Mouse (Mus musculus) limb, embryonic 10.5 days (tissue): ENCODE data around the gene St6galnac3. TPM values are rescaled to one million over a fixed set of nuclear protein-coding genes. Genes with fewer than 3 reads are reported as not detected.

Experiments used
- DNase-seq: peaks from one replicate; pipeline ENCODE4 v3.0.0-alpha.2; 2017; ENCODE audit warnings: low spot score
- H3K27ac ChIP-seq: fragments of 300-500 bp; sonication (generic); 2 replicates; pipeline ENCODE4 v1.5.1; 2016; ENCODE audit warnings: mild to moderate bottlenecking
- H3K27me3 ChIP-seq: fragments of 300-500 bp; sonication (generic); 2 replicates; pipeline ENCODE4 v1.6.1; 2016; ENCODE audit warnings: low read depth, mild to moderate bottlenecking; ENCODE audit not compliant: poor library complexity, severe bottlenecking
- H3K36me3 ChIP-seq: fragments of 300-500 bp; sonication (generic); 2 replicates; pipeline ENCODE4 v1.6.1; 2016; ENCODE audit warnings: mild to moderate bottlenecking, moderate library complexity
- H3K4me1 ChIP-seq: fragments of 300-500 bp; sonication (generic); 2 replicates; pipeline ENCODE4 v1.6.1; 2016
- H3K4me3 ChIP-seq: fragments of 300-500 bp; sonication (generic); 2 replicates; pipeline ENCODE4 v1.5.1; 2016; ENCODE audit warnings: mild to moderate bottlenecking, moderate library complexity
- H3K9me3 ChIP-seq: fragments of 300-500 bp; sonication (generic); replicated peaks from 2 replicates; pipeline ENCODE4 v1.6.1; 2016; ENCODE audit warnings: mild to moderate bottlenecking
- WGBS: fragments of 180-500 bp; shearing (Covaris S2); methylation state at CpG from one replicate; pipeline ENCODE4 v1.1.7; 2016; 5-methylcytosine and 5-hydroxymethylcytosine counted together
- polyA plus RNA-seq: library from polyadenylated mRNA; unstranded; fragments of >200 nt; fragmentation: Nextera tagmentation; extraction: Ambion mirVana; gene quantifications from 2 replicates; pipeline ENCODE4 v1.2.1, GENCODE M21; 2016

St6galnac3 gene
- polyA plus RNA-seq, 1 experiment from 2014 or later: 53.3 TPM

GRCm38 (mm10) chr3:153626237-153626636, 98.7 kb downstream of the St6galnac3 start:
- H3K36me3 ChIP-seq: peaks cover under 1% of the 10 kb centered on the region; the same call in 1 of the 2 replicates
- H3K27ac ChIP-seq: no peak overlapping the region
- no peaks in the 10 kb centered on the region for H3K27me3 ChIP-seq
- peaks cover 16% of the 10 kb centered on the region for H3K4me1 ChIP-seq
- H3K9me3 ChIP-seq: no peaks in the 10 kb centered on the region
- DNase-seq: no peak
- no peak overlapping the region for H3K4me3 ChIP-seq
- WGBS: 88% methylated on average over 5 of the region's 5 CpGs

- Histone ChIP-seq H3K27ac (no peak overlapping the region), H3K36me3 (peaks cover 12% of the 10 kb centered on the region), H3K9me3 (no peaks in the 10 kb centered on the region), H3K4me3 (no peak overlapping the region), H3K27me3 (no peaks in the 10 kb centered on the region), H3K4me1 (peaks cover 34% of the 10 kb centered on the region)
- DNase-seq: no peak
- WGBS: 95% methylated on average over 7 of the region's 7 CpGs
These were observed 106.0 kb downstream of the St6galnac3 start for GRCm38 (mm10) chr3:153618976-153619375.

- peaks cover 25% of the 10 kb centered on the region for H3K4me1 ChIP-seq
- no peaks in the 10 kb centered on the region for H3K9me3 ChIP-seq
- WGBS: 65% methylated on average over 8 of the region's 8 CpGs
- no peaks in the 10 kb centered on the region for H3K27me3 ChIP-seq
- no peak overlapping the region for H3K4me3 ChIP-seq
- H3K36me3 ChIP-seq: peaks cover 12% of the 10 kb centered on the region
- H3K27ac ChIP-seq: peak overlapping the region; percentile 21; the same call in 1 of the 2 replicates
- DNase-seq: no peak
These were observed 108.1 kb downstream of the St6galnac3 start for GRCm38 (mm10) chr3:153616849-153617248.

- H3K27me3 ChIP-seq: no peaks in the 10 kb centered on the region
- H3K4me3 ChIP-seq: no peak overlapping the region
- no peaks in the 10 kb centered on the region for H3K9me3 ChIP-seq
- no peak overlapping the region for H3K27ac ChIP-seq
- no peaks in the 10 kb centered on the region for H3K36me3 ChIP-seq
- WGBS: 89% methylated on average over 13 of the region's 13 CpGs
- DNase-seq: no peak
- peaks cover 9% of the 10 kb centered on the region for H3K4me1 ChIP-seq
These were observed 114.7 kb downstream of the St6galnac3 start for GRCm38 (mm10) chr3:153610239-153610638.

GRCm38 (mm10) chr3:153606331-153606730, 118.6 kb downstream of the St6galnac3 start:
- H3K27ac ChIP-seq: no peak overlapping the region
- H3K4me3 ChIP-seq: no peak overlapping the region
- no peaks in the 10 kb centered on the region for H3K36me3 ChIP-seq
- peaks cover 18% of the 10 kb centered on the region for H3K4me1 ChIP-seq
- H3K27me3 ChIP-seq: no peaks in the 10 kb centered on the region
- DNase-seq: no peak
- WGBS: 91% methylated on average over 3 of the region's 3 CpGs
- H3K9me3 ChIP-seq: no peaks in the 10 kb centered on the region

- Histone ChIP-seq H3K4me3 (no peak overlapping the region), H3K9me3 (no peaks in the 10 kb centered on the region), H3K27me3 (no peaks in the 10 kb centered on the region), H3K36me3 (no peaks in the 10 kb centered on the region), H3K27ac (no peak overlapping the region), H3K4me1 (peaks cover 18% of the 10 kb centered on the region)
- DNase-seq: no peak
- WGBS: 56% methylated on average over 11 of the region's 11 CpGs
These were observed 119.2 kb downstream of the St6galnac3 start for GRCm38 (mm10) chr3:153605767-153606098.

- 73% methylated on average over 19 of the region's 19 CpGs for WGBS
- H3K4me1 ChIP-seq: peaks cover 18% of the 10 kb centered on the region
- H3K27me3 ChIP-seq: no peaks in the 10 kb centered on the region
- no peak overlapping the region for H3K4me3 ChIP-seq
- H3K9me3 ChIP-seq: no peaks in the 10 kb centered on the region
- no peak overlapping the region for H3K27ac ChIP-seq
- DNase-seq: no peak
- H3K36me3 ChIP-seq: no peaks in the 10 kb centered on the region
These were observed 119.7 kb downstream of the St6galnac3 start for GRCm38 (mm10) chr3:153605089-153605766.

- peaks cover 24% of the 10 kb centered on the region for H3K4me1 ChIP-seq
- no peak overlapping the region for H3K4me3 ChIP-seq
- WGBS: 80% methylated on average over 2 of the region's 2 CpGs
- DNase-seq: no peak
- no peak overlapping the region for H3K27ac ChIP-seq
- no peaks in the 10 kb centered on the region for H3K36me3 ChIP-seq
- H3K9me3 ChIP-seq: no peaks in the 10 kb centered on the region
- H3K27me3 ChIP-seq: no peaks in the 10 kb centered on the region
These were observed 125.8 kb downstream of the St6galnac3 start for GRCm38 (mm10) chr3:153599179-153599578.

GRCm38 (mm10) chr3:153598631-153599030, 126.3 kb downstream of the St6galnac3 start:
- Histone ChIP-seq H3K27ac (no peak overlapping the region), H3K9me3 (no peaks in the 10 kb centered on the region), H3K4me3 (no peak overlapping the region), H3K27me3 (no peaks in the 10 kb centered on the region), H3K4me1 (peaks cover 20% of the 10 kb centered on the region), H3K36me3 (no peaks in the 10 kb centered on the region)
- DNase-seq: no peak
- WGBS: 90% methylated on average over 6 of the region's 6 CpGs

- no peak overlapping the region for H3K4me3 ChIP-seq
- H3K9me3 ChIP-seq: no peaks in the 10 kb centered on the region
- peaks cover 27% of the 10 kb centered on the region for H3K4me1 ChIP-seq
- WGBS: 94% methylated on average over 9 of the region's 9 CpGs
- no peak overlapping the region for H3K27ac ChIP-seq
- DNase-seq: no peak
- no peaks in the 10 kb centered on the region for H3K27me3 ChIP-seq
- no peaks in the 10 kb centered on the region for H3K36me3 ChIP-seq
These were observed 130.4 kb downstream of the St6galnac3 start for GRCm38 (mm10) chr3:153594531-153594930.

- H3K36me3 ChIP-seq: no peaks in the 10 kb centered on the region
- 86% methylated on average over 4 of the region's 4 CpGs for WGBS
- DNase-seq: no peak
- no peak overlapping the region for H3K4me3 ChIP-seq
- H3K9me3 ChIP-seq: no peaks in the 10 kb centered on the region
- peaks cover 27% of the 10 kb centered on the region for H3K4me1 ChIP-seq
- no peaks in the 10 kb centered on the region for H3K27me3 ChIP-seq
- no peak overlapping the region for H3K27ac ChIP-seq
These were observed 131.0 kb downstream of the St6galnac3 start for GRCm38 (mm10) chr3:153593978-153594377.

GRCm38 (mm10) chr3:153593103-153593502, 131.9 kb downstream of the St6galnac3 start:
- H3K36me3 ChIP-seq: no peaks in the 10 kb centered on the region
- H3K9me3 ChIP-seq: no peaks in the 10 kb centered on the region
- H3K4me1 ChIP-seq: peaks cover 30% of the 10 kb centered on the region
- H3K4me3 ChIP-seq: no peak overlapping the region
- WGBS: 91% methylated on average over 3 of the region's 3 CpGs
- no peaks in the 10 kb centered on the region for H3K27me3 ChIP-seq
- no peak for DNase-seq
- no peak overlapping the region for H3K27ac ChIP-seq

GRCm38 (mm10) chr3:153587594-153587993, 137.4 kb downstream of the St6galnac3 start:
- Histone ChIP-seq H3K9me3 (no peaks in the 10 kb centered on the region), H3K4me3 (no peak overlapping the region), H3K27me3 (no peaks in the 10 kb centered on the region), H3K27ac (no peak overlapping the region), H3K36me3 (no peaks in the 10 kb centered on the region), H3K4me1 (peaks cover 20% of the 10 kb centered on the region)
- no peak for DNase-seq
- WGBS: 54% methylated on average over 1 of the region's 1 CpGs

- H3K4me1 ChIP-seq: peaks cover 18% of the 10 kb centered on the region
- no peak overlapping the region for H3K4me3 ChIP-seq
- H3K27ac ChIP-seq: no peak overlapping the region
- no peaks in the 10 kb centered on the region for H3K9me3 ChIP-seq
- WGBS: 66% methylated on average over 3 of the region's 3 CpGs
- H3K27me3 ChIP-seq: no peaks in the 10 kb centered on the region
- no peak for DNase-seq
- no peaks in the 10 kb centered on the region for H3K36me3 ChIP-seq
These were observed 140.1 kb downstream of the St6galnac3 start for GRCm38 (mm10) chr3:153584836-153585235.
